Mouse (Mus musculus) megakaryocyte progenitor cell, adult 5-6 weeks (primary cell): Measurements from ENCODE around the gene Golph3. TPM values are rescaled to one million over a fixed set of nuclear protein-coding genes. Genes with fewer than 3 reads are reported as not detected.
A peak's percentile ranks its signal among the peaks of the same experiment; 100 is the strongest.

Experiments used
- ATAC-seq: replicated peaks from 2 replicates; pipeline ENCODE4 v1.8.0; 2016; ENCODE audit warnings: mild to moderate bottlenecking, moderate TSS enrichment, inconsistent platforms; ENCODE audit not compliant: poor library complexity
- total RNA-seq, 2 experiments: library from RNA; stranded (forward) in 1 of 2; stranded (reverse) in 1 of 2; fragments of 157-497, 149-512 nt in 1 of 2; fragments of 200-1000 nt in 1 of 2; gene quantifications; 2 replicates each; pipeline versions ENCODE4 v1.2.3 to v1.2.4; 2015 to 2017

Golph3 gene
- total RNA-seq (2015) (110 and 118 TPM in 2 replicates), total RNA-seq (2017) (86.6 and 94.4 TPM in 2 replicates)

DNA sequence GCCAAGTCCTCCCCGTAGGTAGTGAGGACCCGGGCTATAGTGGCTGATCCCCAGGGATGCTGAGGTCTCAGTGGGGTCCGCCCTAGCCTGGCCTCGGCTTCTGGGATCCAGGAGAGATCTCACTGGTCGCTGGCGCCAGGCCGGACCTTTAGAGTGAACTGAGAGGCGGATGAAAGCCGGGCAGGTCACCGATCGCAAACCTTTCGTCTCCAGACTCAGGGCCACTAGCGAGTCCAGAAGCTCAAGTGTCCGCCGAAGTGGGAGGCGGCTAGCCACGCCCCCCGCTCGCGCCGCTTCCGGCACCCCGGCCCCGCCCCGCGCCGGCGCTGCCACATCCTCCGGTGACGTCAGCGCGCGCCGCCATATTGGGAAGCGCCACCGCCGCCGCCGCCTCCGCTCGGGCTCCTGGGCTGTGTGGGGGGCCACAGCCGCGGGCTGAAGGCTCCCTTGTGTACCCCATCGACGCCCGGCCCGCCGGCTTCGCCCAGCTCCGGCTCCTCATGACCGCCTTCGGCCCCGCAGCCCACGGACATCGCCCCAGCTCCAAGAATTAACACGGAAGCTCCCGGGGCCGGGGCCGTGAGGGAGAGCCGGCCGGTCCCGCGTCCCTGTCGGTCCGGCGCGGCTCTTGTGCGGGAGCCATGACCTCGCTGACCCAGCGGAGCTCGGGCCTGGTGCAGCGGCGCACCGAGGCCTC lies at the start of gene Golph3:
Golph3 (plus strand) TSS at position 360 of the 697 bp plus-strand sequence.
- ATAC-seq, result peak; percentile 73

DNA sequence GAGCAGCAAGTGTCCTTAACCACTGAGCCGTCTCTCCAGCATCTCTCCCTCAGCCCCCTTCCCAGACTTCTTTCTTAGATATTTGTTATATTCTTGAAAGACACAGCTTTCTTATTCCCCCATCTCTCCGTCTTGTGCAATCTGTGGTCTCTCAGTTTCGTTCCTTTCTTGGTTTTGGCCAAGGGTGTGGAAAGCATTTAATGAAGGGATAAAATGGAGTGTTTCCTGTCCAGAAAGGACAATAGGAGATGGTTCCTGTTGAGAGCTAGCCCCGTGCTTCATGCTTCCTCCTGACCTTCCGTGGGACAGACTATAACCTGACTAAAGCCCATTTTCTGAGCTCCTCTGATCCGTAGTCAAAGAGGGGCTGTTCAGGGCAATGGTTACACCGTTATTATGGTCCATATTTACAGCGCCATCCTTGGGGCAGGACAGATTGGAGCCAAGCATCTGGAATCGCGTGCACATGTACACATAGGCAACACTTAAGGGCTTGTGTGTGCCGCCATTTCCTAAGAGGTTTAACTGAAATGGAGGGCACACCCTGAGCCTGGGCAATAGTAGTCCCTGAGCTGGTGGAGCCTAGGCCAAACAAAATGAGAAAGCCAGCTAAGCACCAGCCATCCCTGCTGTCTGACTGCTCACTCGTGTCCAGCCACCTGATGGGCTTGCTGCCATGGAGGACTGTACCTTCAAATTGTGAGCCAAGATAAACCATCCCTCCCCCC lies 47.8 kb upstream of the Golph3 start:
- peak; percentile 58 for ATAC-seq

DNA sequence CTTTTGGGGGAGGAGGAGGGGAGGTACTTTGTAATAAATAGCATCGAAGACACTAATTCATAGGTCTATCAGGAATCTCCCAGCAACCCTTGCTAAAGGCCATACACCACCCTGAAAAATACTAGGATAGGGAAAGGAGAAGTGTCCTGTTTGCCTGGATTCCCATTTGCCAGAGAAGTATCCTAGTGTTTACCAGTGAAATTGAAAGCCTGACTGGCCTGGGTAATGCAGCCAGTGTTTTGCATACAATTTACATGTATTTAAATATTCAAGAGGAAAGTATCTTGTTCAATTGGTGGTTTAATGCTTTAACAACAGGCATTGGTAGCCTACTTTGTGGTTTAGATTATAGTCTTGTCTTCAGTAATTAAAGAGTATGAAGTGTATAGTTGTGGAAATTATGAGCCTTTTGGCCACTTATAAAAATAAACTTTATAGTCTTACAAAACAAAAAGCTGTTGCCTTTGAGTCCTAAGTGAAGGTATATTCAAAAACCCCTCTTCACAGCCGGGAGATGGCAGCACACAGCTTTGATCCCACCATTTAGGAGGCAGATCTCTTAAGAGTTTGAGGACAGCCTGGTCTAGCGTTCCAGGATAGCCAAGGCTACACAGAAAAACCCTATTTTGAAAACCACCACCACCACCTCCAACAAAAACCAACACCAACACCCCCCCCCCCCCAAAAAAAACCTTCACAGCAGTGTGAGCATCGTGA lies 47.0 kb upstream of the Golph3 start:
- no peak for ATAC-seq

DNA sequence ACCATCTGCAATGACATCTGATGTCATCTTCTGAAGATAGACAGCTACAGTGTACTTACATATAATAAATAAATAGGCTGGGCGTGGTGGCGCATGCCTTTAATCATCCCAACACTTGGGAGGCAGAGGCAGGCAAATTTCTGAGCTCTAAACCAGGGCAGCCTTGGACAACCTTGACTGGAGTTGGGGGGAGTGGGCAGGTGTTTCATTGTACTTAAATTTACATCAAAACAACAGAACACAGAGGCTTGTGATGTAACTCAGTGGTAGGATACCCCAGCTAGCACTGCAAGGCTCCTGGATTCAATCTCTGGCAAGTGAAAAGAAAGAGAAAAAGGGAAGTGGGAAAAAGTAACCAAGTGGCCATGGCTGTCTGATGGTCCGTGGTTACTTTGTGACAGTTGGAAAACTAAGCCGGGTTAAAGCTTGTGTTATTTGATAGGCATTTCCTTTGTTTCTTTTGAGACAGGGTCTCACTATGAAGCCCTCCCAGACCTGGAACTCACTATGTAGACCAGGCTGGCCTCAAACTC lies 46.1 kb upstream of the Golph3 start:
- ATAC-seq, result peak; percentile 62

DNA sequence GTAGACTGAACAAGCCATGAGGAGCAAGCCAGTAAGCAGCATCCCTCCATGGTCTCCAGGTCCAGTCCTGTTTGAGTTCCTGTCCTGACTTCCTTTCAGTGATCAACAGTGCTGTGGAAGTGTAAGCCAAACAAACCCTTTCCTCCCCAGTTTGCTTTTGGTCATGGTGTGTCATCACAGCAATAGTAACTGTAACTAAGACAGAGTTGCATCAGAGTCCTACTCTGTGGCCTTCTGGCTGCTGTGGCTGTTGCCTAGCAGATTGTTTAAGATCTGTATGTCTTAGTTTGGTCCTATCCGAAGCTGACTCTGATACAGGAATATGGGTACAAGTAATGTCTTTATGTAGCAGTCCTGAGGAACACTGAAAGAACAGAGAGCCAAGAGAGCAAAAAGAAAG lies 41.4 kb upstream of the Golph3 start:
- peak; percentile 52 for ATAC-seq

DNA sequence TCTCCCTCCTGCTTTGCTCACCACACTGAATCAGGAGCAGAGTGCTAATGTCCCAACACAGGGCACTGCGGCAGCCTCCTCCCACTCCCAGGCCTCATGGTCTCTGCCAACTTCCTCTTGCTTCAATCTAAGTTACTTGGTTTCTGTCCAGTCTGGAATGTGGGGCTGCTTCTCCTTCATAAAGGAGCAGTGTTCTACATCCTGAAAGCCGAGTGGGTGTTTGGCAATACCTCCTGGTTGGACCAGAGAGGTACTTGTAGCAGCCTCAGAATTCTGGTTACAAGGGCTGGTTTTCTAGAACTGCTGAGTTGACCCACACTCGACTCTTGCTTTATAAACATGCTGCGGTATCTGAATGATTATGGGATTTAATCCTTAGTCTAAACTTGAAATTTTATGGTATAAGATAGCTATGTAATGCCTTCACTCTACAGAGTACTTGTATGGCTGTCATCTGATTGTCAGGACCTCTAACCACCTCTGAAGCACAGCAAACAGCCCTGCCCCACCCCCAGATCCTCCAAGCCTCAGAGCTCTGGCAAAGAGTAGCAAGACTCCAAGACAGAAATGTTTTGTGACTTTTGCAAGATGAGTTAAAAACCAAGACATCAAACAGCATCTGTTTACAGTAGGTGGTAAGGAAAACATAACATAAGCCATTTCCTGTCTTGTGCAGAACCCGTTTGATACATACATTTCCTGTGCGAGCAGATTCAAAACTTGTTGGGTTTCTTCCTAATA lies 36.3 kb upstream of the Golph3 start:
- peak; percentile 71 for ATAC-seq

DNA sequence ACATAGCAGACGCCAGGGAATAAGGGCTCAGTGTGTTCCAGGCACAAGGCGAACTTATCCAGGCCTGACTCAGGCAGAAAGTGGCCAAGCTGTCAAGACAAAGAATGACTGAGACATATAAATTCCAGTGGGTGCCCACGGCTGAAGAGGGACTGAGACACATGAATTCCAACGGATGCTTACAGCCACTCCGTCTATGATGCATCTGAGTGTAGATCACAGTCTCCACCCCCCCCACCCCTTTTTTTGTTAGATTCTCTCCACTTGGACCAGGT lies 35.8 kb upstream of the Golph3 start:
- no peak for ATAC-seq

DNA sequence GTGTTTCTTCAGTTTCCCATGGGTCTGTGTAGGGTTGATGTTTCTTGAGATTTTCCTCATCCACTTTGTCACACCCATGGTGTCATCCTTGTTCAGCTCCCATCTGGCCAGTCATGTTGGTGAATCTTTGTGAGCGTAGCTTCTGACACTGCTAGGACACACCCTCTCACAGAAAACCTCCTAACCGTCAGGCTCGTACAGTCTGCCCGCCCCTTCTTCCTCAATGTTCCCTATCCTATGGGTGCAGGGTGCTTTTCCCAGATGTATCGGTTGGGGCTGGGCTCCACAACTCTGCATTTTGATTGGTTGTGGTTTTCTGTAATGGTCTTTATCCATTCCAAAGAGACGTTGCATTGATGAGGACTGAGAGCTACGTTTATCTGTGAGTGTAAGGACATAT lies 30.9 kb upstream of the Golph3 start:
- ATAC-seq, result peak; percentile 26; the same call in 1 of the 2 replicates

DNA sequence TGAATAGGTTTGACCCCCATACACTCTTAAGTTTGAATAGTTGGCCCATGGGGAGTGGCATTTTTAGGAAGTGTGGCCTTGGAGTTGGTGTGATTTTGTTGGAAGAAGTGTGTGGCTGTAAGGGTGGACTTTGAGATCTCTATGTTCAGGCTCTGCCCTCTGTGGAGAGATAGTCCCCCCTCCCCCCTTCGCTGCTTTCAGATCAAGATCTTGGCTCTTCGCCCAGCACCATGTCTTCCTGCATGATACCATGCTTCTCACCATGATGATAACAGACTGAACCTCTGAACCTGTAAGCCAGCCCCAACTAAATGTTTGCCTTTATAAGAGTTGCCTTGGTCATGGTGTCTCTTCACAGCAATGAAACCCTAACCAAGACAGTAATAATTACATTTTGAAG lies 29.5 kb upstream of the Golph3 start:
- ATAC-seq, result no peak

DNA sequence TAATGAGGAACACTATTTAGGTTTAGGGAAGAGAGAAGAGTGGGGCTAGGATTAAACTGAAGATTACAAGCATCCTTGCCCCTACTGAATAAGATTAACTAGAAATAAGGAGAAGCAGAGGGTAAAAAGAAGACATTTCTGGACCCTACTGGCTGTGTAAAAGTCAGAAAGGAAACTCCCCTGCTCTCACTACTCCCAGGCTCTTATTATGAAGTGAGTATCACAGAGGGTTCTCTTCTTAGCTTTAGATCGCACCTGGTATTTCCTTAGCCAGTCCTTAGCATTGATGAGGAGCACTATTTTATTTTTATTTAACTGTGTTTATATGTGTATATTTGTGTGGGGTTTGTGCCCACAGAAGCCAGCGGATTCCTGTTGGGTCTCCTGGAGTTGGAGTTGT lies 25.0 kb upstream of the Golph3 start:
- peak; percentile 55; the same call in 1 of the 2 replicates for ATAC-seq

DNA sequence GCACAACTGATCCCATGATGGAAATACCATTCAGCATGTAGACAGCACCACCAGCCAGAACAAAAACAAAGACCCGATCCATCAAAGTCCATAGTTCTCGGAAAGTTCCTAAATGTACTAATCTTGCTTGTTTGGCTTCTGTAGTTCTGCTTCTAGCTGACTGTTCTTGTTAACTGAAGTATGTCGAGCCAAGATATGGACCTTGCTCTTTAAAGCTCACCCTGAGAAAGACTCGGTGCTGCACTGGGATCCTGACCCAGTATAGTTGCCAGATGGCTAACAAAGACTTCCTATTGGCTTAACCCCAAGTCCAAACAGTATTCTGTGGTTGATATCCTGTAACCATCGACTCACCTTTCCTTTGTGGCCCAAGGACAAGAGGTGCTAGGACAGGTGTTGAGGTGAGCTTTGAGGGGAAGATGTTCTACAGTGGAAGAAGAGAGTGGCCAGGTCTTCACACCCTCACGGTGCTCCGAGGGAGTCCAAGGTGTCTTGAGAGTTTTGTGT lies 23.0 kb upstream of the Golph3 start:
- no peak for ATAC-seq

DNA sequence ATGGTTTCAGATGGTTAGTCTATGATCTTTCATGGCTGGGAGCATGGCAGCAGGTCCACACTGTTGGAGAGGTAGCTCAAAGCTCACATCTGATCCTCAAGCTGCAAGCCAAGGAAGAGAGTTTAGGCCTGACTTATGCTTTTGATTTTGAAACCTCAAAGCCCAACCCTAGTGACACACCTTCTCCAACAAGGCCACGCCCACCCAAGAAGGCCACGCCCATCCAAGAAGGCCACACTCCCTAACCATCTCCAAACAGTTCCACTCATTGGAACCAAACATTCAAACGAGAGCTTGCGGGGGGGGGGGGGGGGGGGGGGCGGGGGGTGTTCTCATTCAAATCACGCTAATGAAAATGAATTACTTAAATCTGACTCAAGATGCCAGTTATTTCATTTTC lies 19.5 kb upstream of the Golph3 start:
- ATAC-seq, result peak; percentile 35; the same call in 1 of the 2 replicates

DNA sequence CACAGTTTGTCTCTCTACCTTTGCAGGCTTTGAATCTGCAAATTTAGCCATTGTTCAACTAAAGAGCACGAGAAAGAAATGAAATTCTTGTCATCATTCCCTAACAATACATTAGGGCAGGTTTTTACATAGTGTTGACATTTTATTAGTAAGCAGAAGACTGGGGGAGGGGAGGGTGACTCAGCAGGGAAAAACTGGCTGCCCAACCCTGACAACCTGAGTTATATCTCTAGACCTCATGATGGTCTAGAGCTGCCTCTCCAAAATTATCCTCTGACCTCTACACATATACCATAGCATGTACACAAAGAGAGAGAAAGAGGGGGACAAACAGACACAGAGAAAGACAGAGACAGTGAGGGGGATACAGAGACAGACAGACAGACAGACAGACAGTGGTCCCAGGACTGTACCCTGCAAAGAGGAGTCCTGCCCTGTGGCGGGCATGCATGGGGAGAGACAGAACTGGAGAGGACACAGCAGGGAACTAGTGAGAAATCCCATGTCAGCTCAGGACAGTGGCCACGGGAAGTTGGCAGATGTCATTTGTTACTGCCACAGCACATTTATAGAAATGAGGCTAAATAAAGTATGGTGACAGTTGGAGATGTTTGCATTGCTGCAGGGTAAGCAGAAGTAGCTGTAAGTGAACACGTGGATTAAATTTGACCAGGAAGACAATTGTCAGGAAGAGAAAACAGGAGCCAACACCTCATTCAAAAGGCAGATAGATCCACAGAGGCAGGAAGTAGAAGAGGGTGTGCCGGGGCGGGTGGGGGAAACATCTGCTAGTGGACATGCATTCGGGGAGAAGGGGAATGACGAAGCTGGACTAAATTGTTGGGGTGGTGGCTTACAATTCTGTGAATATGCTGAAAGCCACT lies 14.8 kb upstream of the Golph3 start:
- ATAC-seq, result peak; percentile 35

DNA sequence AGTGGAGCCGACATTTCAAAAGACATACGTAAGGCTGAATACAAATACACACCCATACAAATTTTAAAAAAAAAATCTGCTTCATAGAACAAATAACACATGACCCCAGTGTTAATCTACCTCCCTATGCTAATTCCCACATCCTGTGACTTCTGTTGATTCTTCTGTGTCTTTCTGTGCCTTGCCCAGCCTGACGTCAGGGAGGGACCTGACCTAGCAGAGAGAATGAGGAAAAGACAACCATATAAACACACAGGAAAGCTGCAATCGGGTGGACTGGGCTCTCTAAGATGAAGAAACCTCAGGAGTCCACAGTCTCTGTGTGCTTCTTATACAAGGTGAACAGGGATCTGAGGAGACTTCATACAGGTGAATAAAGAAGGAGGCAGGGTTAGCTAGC lies 14.1 kb upstream of the Golph3 start:
- ATAC-seq, result no peak

DNA sequence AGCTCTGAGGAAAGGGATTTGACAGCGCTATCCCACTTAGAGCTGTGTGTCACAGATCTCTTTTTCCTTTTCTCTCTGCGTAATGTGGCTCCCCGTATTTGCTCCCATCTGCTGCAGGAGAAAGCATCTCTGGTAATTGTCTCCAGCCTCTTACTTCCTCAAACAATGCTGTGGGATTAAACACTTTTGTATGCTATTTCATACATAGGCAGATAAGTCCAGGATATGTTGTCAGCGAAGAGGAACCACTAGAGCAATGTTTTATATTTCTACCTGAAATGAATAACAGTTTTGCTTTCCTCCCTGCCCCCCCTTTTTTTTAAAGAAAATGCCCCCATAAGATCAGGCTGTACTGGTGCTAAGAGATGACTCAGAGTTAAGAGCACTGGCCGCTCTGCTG lies 12.7 kb upstream of the Golph3 start:
- no peak for ATAC-seq

DNA sequence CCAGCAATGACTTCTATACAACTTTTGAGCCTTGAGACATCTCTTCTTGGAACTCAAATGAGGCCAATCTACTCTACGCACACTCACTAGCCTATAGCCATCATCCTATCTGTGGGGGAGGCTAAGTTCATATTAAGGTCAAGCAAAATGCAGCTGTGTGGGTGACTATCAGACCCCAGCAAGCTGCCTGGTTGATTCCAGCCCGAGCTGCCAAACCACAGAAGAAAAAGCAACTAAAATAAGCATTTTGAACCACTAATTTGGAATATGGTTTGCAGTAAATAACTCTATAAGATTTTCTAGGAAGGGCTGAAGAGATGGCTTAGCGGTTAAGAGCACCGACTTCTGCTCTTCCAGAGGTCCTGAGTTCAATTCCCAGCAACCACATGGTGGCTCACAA lies 10.6 kb upstream of the Golph3 start:
- ATAC-seq, result peak; percentile 78

DNA sequence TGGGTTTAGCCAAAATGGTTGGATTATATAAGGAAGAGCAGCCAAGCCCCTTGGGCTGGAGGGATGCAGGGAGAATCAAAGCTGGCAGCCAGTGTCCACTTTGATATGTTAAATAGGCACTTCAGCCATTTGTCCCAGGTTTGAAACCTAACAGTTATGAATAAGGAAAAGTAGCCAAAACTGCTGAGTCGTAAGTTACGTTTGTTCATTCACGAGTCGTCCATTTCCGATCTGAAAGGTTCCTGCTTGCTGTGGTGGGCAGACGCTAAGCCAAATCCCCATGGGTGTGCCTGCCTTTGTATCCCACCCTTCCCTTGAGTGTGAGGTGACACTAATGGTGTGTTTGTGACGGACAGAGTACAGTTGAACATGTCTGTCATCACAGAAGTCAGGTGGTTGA lies 9.8 kb upstream of the Golph3 start:
- ATAC-seq, result no peak

DNA sequence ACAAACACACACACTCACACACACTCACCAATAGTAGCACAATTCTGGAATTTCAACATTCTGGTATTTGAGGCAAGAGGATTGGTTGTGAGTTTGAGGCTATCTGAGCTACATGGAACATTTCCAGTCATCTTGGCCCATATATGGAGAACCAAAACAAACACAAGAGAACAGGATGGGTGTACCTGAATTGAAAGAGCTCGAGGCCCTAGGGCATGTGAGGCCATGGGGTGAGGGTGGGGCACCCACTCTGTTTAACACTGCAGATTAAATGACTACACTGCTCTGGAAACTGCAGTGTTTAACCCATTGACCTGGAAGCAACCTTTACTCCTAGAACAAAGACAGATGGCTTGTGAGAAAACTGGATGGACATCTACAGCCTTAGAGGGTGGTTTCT lies 8.0 kb upstream of the Golph3 start:
- no peak for ATAC-seq

DNA sequence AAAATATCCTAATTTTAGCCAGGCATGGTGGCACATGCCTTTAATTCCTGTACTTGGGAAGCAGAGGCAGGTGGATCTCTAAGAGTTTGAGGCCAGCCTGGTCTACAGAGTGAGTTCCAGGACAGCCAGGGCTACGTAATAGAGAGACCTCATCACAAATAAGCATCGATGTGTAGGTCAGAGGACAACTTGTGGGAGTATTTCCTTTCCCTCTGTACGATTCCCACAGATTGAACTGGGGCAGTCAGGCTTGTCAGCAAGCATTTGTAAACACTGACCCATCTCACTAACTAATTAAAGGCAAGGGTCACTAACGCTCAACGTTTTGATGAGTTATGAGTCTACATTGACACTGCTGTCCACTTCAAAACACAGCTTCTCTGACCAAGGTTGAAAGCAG lies 6.7 kb upstream of the Golph3 start:
- no peak for ATAC-seq

DNA sequence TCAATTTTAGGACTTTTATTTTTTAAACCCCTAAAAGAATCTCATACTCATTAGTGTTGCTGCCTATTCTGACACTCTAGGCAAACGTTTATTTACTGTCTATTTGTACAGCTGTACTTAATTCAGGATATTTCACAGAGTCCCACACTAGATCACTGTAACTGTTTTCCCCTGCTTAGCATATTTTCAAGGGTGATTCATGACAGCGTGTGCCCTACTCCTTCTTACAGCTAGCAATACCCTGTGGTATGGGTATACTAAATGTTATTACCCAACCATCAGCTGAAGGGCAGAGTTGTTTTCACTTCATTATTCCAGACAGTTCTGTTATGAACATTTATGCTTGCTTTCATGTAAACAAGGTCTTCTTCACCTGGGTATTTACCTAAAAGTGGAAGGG lies 5.3 kb upstream of the Golph3 start:
- ATAC-seq, result no peak
